In genomic region chr1:69106322-69106761, GRCm38 (mm10) we compare ENCODE assay signal across 8 mouse cellular contexts. TPM values are rescaled to one million over a fixed set of nuclear protein-coding genes. Genes with fewer than 3 reads are reported as not detected.
DNase-seq lines count a peak whose midpoint lies in the region; ATAC-seq and TF ChIP-seq lines count a peak whose summit lies in the region.

No protein-coding gene starts in this region.

- peak overlapping the region; percentile 69 for H3K4me2 ChIP-seq in heart, embryonic 16.5 days (ENCODE audit: low read depth, low read length)
- peak overlapping the region; percentile 79 for H3K4me2 ChIP-seq in liver, postnatal 0 days (ENCODE audit: low read depth, low read length)

- H3K9ac ChIP-seq in heart, adult 2 months (ENCODE audit: low read depth, low read length), result peak overlapping the region; percentile 67
- H3K9ac ChIP-seq in heart, embryonic 16.5 days (ENCODE audit: low read length), result peak overlapping the region; percentile 88
- H3K9ac ChIP-seq in liver, postnatal 0 days (replicated peaks), result no peak overlapping the region

- no peak for TF ChIP-seq EP300 in heart, adult 2 months (IDR thresholded peaks at IDR 0.05; ENCODE audit: insufficient read depth, low read depth, low read length)
- no peak for TF ChIP-seq EP300 in liver, postnatal 0 days (IDR thresholded peaks at IDR 0.05; ENCODE audit: low read depth)

- H3K9me3 ChIP-seq in heart, embryonic 16.5 days (replicated peaks; ENCODE audit: control insufficient read depth, low read length), result no peaks in the 10 kb centered on the region
- H3K9me3 ChIP-seq in liver, postnatal 0 days (ENCODE audit: low read length), result no peaks in the 10 kb centered on the region

- WGBS in heart, adult 2 months, result under 1% methylated on average over 24 of the region's 24 CpGs
- 0% methylated on average over 24 of the region's 24 CpGs for WGBS in heart, embryonic 16.5 days
- WGBS in liver, postnatal 0 days (ENCODE audit: insufficient replicate concordance), result under 1% methylated on average over 24 of the region's 24 CpGs

- peak; percentile 61 to 62 for DNase-seq in heart, adult 2 months
- no peak for DNase-seq in heart, postnatal 25 days (ENCODE audit: low spot score)
- peak; percentile 66 for DNase-seq in kidney, postnatal 14 days
- peak; percentile 16 for DNase-seq in liver, postnatal 0 days
- peak; percentile 53 for DNase-seq in retina, embryonic 14.5 days (ENCODE audit: low spot score)

- no peaks in the 10 kb centered on the region for H3K36me3 ChIP-seq in heart, adult 2 months (ENCODE audit: control insufficient read depth, insufficient read depth, low read length)
- H3K36me3 ChIP-seq in heart, embryonic 16.5 days (ENCODE audit: control insufficient read depth, insufficient read depth), result no peaks in the 10 kb centered on the region
- H3K36me3 ChIP-seq in liver, postnatal 0 days (replicated peaks; ENCODE audit: insufficient read depth, low read length), result no peaks in the 10 kb centered on the region

- H3K79me2 ChIP-seq in heart, adult 2 months (replicated peaks; ENCODE audit: control insufficient read depth, insufficient read depth, low read length), result no peaks in the 10 kb centered on the region

- peak overlapping the region; percentile 50 for H3K4me3 ChIP-seq in heart, adult 2 months
- peak overlapping the region; percentile 91 for H3K4me3 ChIP-seq in cortical plate, adult 2 months (ENCODE audit: insufficient read depth, low read length)
- H3K4me3 ChIP-seq in heart, embryonic 16.5 days (ENCODE audit: low read length), result peak overlapping the region; percentile 68
- peak overlapping the region; percentile 47 for H3K4me3 ChIP-seq in liver, postnatal 0 days (ENCODE audit: low read depth, low read length)

- TF ChIP-seq CTCF in heart, adult 2 months (IDR thresholded peaks at IDR 0.05), result no peak
- TF ChIP-seq CTCF in cortical plate, adult 2 months (IDR thresholded peaks at IDR 0.05; ENCODE audit: extremely low read depth, insufficient read depth, low read length), result no peak
- no peak for TF ChIP-seq CTCF in liver, postnatal 0 days (IDR thresholded peaks at IDR 0.05; ENCODE audit: low read depth)

- peak; percentile 46 for ATAC-seq in heart, embryonic 16.5 days (replicated peaks; ENCODE audit: extremely low read depth, insufficient read depth, low FRiP score)
- ATAC-seq in liver, postnatal 0 days, result no peak
- ATAC-seq in granulocyte monocyte progenitor cell, adult 5-6 weeks (replicated peaks; ENCODE audit: poor library complexity, severe bottlenecking), result no peak

- no peak for TF ChIP-seq POLR2A in heart, adult 2 months (IDR thresholded peaks at IDR 0.05; ENCODE audit: insufficient read depth, low read depth, low read length)
- TF ChIP-seq POLR2A in cortical plate, adult 2 months (IDR thresholded peaks at IDR 0.05; ENCODE audit: extremely low read depth, insufficient read depth, low read length), result no peak

- peaks cover 2% of the 10 kb centered on the region for H3K27me3 ChIP-seq in heart, adult 2 months (ENCODE audit: control insufficient read depth, insufficient read depth, low read length)
- H3K27me3 ChIP-seq in heart, embryonic 16.5 days (ENCODE audit: control insufficient read depth, insufficient read depth, low read length), result 0 out of 2 replicates have a peak, but pooled peaks cover 2% of the 10 kb centered on the region
- peaks cover 55% of the 10 kb centered on the region for H3K27me3 ChIP-seq in liver, postnatal 0 days (ENCODE audit: insufficient read depth, low read length)

- H3K4me1 ChIP-seq in heart, adult 2 months (ENCODE audit: control insufficient read depth, insufficient read depth, low read length), result no peaks in the 10 kb centered on the region; the same call in 1 of the 2 replicates
- no peaks in the 10 kb centered on the region for H3K4me1 ChIP-seq in cortical plate, adult 2 months (ENCODE audit: control insufficient read depth, insufficient read depth, low read length)
- H3K4me1 ChIP-seq in heart, embryonic 16.5 days (ENCODE audit: control insufficient read depth, insufficient read depth, low read length), result peaks cover 8% of the 10 kb centered on the region
- peaks cover 24% of the 10 kb centered on the region; the same call in 1 of the 2 replicates for H3K4me1 ChIP-seq in liver, postnatal 0 days (ENCODE audit: insufficient read depth)

- peak overlapping the region; percentile 92 for H3K27ac ChIP-seq in heart, adult 2 months
- peak overlapping the region; percentile 93 for H3K27ac ChIP-seq in cortical plate, adult 2 months (ENCODE audit: insufficient read depth, low read length)
- H3K27ac ChIP-seq in heart, embryonic 16.5 days (ENCODE audit: low read length), result peak overlapping the region; percentile 99
- H3K27ac ChIP-seq in liver, postnatal 0 days (ENCODE audit: low read depth), result no peak overlapping the region

- intact Hi-C loops in heart, adult 2 months (cut with DNase I), result loop anchor here (5.0 to 10.0 kb wide), 3 partner anchors 129 to 604 kb away; no protein-coding TSS in a partner anchor
- intact Hi-C loops in heart, postnatal 25 days (cut with DNase I), result loop anchor here (5.0 kb wide), 2 partner anchors 129 to 599 kb away; no protein-coding TSS in a partner anchor

RNA-seq across cellular contexts. Expression of gene Erbb4, which starts 1.5 kb away (rescaled TPM):
- total RNA-seq in heart, adult 2 months (2021), result 10 to 100 TPM; 10.3 to 13.9 TPM
- 2.1 and 5.4 TPM in 2 replicates for polyA plus RNA-seq in heart, adult 2 months (2012; rRNA removed)
- total RNA-seq in heart, postnatal 25 days (2021), result 10 to 100 TPM; 12.2 to 14.0 TPM
- 10.5 and 11.4 TPM in 2 replicates for polyA plus RNA-seq in cortical plate, adult 2 months (2012; rRNA removed)
- 5.9 and 6.2 TPM in 2 replicates for polyA plus RNA-seq in heart, embryonic 16.5 days (2015; fragmentation: Nextera tagmentation; extraction: Ambion mirVana)
- 0.04 and 0.06 TPM in 2 replicates for polyA plus RNA-seq in liver, postnatal 0 days (2015; fragmentation: Nextera tagmentation; extraction: Ambion mirVana)
- not detected in 2 replicates for total RNA-seq in granulocyte monocyte progenitor cell, adult 5-6 weeks (2014; fragmentation: Nextera tagmentation)
- not detected in 2 replicates for total RNA-seq in granulocyte monocyte progenitor cell, adult 5-6 weeks (2017)
